In the genomic region with DNA sequence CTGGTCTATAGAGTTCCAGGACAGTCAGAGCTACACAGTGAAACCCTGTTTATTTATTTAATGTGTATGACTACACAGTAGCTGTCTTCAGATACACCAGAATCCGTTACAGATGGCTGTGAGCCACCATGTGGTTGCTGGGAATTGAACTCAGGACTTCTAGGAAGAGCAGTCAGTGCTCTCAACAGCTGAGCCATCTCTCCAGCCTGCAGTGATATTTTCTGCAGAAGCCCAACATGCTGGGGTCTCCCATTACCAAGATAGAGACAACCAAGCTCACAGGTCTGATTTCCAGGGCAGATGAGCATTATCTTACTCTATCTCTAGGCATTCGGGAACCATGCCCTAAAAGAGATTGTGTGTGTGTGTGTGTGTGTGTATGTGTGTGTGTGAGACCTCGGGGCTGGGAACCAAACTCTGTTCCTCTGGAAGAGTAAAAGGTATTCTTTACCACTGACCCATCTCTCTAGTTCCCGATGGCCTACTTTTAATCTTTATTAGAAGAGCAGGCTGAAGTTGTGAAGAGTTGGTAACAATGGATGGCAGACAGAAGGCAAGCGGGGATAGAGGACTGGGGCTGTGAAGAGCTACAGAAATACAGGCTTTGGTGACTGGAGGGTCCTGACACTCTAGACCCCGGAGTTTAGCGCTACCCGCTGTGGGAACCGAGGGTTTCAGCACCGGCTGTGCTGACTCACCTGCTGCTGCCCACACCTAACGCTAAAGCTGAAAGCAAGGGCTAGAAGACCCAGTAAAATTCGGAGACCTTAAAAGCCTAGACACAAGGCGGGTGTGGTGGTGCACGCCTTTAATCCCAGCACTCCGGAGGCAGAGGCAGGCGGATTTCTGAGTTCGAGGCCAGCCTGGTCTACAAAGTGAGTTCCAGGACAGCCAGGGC, we compare ENCODE assay signal across 8 mouse cellular contexts. TPM values are rescaled to one million over a fixed set of nuclear protein-coding genes. Genes with fewer than 3 reads are reported as not detected.
DNase-seq lines count a peak whose midpoint lies in the region; ATAC-seq lines count a peak whose summit lies in the region.

No protein-coding gene starts in this region.

- peaks cover 37% of the 10 kb centered on the region for H3K4me1 ChIP-seq in heart, embryonic 12.5 days (replicated peaks)
- peaks cover 20% of the 10 kb centered on the region for H3K4me1 ChIP-seq in embryonic facial prominence, embryonic 14.5 days (ENCODE audit: control insufficient read depth, insufficient read depth, low read length)
- peaks cover 32% of the 10 kb centered on the region for H3K4me1 ChIP-seq in kidney, embryonic 16.5 days (ENCODE audit: insufficient read depth, low read length)
- peaks cover 24% of the 10 kb centered on the region for H3K4me1 ChIP-seq in neural tube, embryonic 12.5 days

- H3K4me2 ChIP-seq in heart, embryonic 12.5 days: peak overlapping the region; percentile 90
- peak overlapping the region; percentile 49 for H3K4me2 ChIP-seq in embryonic facial prominence, embryonic 14.5 days (ENCODE audit: low read depth, low read length)
- H3K4me2 ChIP-seq in kidney, embryonic 16.5 days (replicated peaks; ENCODE audit: low read depth, low read length): peak overlapping the region; percentile 44
- H3K4me2 ChIP-seq in neural tube, embryonic 12.5 days (replicated peaks): peak overlapping the region; percentile 86

- H3K36me3 ChIP-seq in heart, embryonic 12.5 days: peaks cover 17% of the 10 kb centered on the region
- H3K36me3 ChIP-seq in embryonic facial prominence, embryonic 14.5 days (ENCODE audit: control insufficient read depth, insufficient read depth, low read length): peaks cover 27% of the 10 kb centered on the region
- H3K36me3 ChIP-seq in kidney, embryonic 16.5 days (ENCODE audit: insufficient read depth, low read length): peaks cover 12% of the 10 kb centered on the region; the same call in 1 of the 2 replicates
- H3K36me3 ChIP-seq in neural tube, embryonic 12.5 days: peaks cover 10% of the 10 kb centered on the region; the same call in 1 of the 2 replicates

- ATAC-seq in heart, embryonic 12.5 days (ENCODE audit: insufficient number of reproducible peaks, low FRiP score): no peak
- ATAC-seq in embryonic facial prominence, embryonic 14.5 days (ENCODE audit: low read depth): no peak
- no peak for ATAC-seq in kidney, embryonic 16.5 days (ENCODE audit: low FRiP score, low TSS enrichment)
- ATAC-seq in neural tube, embryonic 12.5 days (ENCODE audit: low FRiP score, low read depth): no peak

- DNase-seq in heart, adult 9 months (ENCODE audit: low spot score in 2 of 2): no peak
- peak; percentile 28 for DNase-seq in ES-CJ7 (ENCODE audit: low read depth, low spot score)
- no peak for DNase-seq in embryonic facial prominence, embryonic 14.5 days (ENCODE audit: low spot score)
- DNase-seq in adrenal gland, postnatal 25 days: no peak
- no peak for DNase-seq in gastrocnemius, postnatal 4 days (ENCODE audit: low spot score in 2 of 2)

- H3K27me3 ChIP-seq in heart, embryonic 12.5 days (replicated peaks): no peaks in the 10 kb centered on the region
- H3K27me3 ChIP-seq in embryonic facial prominence, embryonic 14.5 days (replicated peaks; ENCODE audit: control insufficient read depth, insufficient read depth, low read length): no peaks in the 10 kb centered on the region
- no peaks in the 10 kb centered on the region for H3K27me3 ChIP-seq in kidney, embryonic 16.5 days (ENCODE audit: insufficient read depth, low read length)
- H3K27me3 ChIP-seq in neural tube, embryonic 12.5 days (replicated peaks): no peaks in the 10 kb centered on the region

- peak overlapping the region; percentile 57 for H3K27ac ChIP-seq in heart, embryonic 12.5 days (ENCODE audit: poor library complexity, severe bottlenecking)
- H3K27ac ChIP-seq in embryonic facial prominence, embryonic 14.5 days (replicated peaks; ENCODE audit: low read depth, low read length): peak overlapping the region; percentile 88
- peak overlapping the region; percentile 92 for H3K27ac ChIP-seq in kidney, embryonic 16.5 days (ENCODE audit: low read length)
- H3K27ac ChIP-seq in neural tube, embryonic 12.5 days: no peak overlapping the region; the same call in 1 of the 2 replicates

- peak overlapping the region; percentile 65 for H3K4me3 ChIP-seq in heart, embryonic 12.5 days
- peak overlapping the region; percentile 52 for H3K4me3 ChIP-seq in embryonic facial prominence, embryonic 14.5 days (ENCODE audit: low read depth, low read length)
- peak overlapping the region; percentile 63 for H3K4me3 ChIP-seq in kidney, embryonic 16.5 days (ENCODE audit: low read length)
- 0 out of 2 replicates have a peak overlapping the region, but pooled peaks have one; percentile 13 for H3K4me3 ChIP-seq in neural tube, embryonic 12.5 days

- H3K9me3 ChIP-seq in heart, embryonic 12.5 days (replicated peaks): no peaks in the 10 kb centered on the region
- H3K9me3 ChIP-seq in embryonic facial prominence, embryonic 14.5 days (ENCODE audit: control insufficient read depth, low read length): no peaks in the 10 kb centered on the region
- H3K9me3 ChIP-seq in kidney, embryonic 16.5 days (ENCODE audit: low read length): no peaks in the 10 kb centered on the region
- no peaks in the 10 kb centered on the region for H3K9me3 ChIP-seq in neural tube, embryonic 12.5 days

- 32% methylated on average over 17 of the region's 17 CpGs for WGBS in heart, embryonic 12.5 days
- 44% methylated on average over 15 of the region's 17 CpGs for WGBS in embryonic facial prominence, embryonic 14.5 days
- 41% methylated on average over 17 of the region's 17 CpGs for WGBS in kidney, embryonic 16.5 days
- 43% methylated on average over 17 of the region's 17 CpGs for WGBS in neural tube, embryonic 12.5 days

- H3K9ac ChIP-seq in heart, embryonic 12.5 days: peak overlapping the region; percentile 57; the same call in 1 of the 2 replicates
- H3K9ac ChIP-seq in embryonic facial prominence, embryonic 14.5 days (ENCODE audit: low read depth, low read length): 0 out of 2 replicates have a peak overlapping the region, but pooled peaks have one; percentile 26
- H3K9ac ChIP-seq in kidney, embryonic 16.5 days (replicated peaks; ENCODE audit: low read length): peak overlapping the region; percentile 53
- peak overlapping the region; percentile 30; the same call in 1 of the 2 replicates for H3K9ac ChIP-seq in neural tube, embryonic 12.5 days

RNA-seq across cellular contexts. Expression of gene Brat1, which starts 1.1 kb away (rescaled TPM):
- polyA plus RNA-seq in heart, embryonic 12.5 days (2016; fragmentation: Nextera tagmentation; extraction: Ambion mirVana): 14.6 and 15.5 TPM in 2 replicates
- polyA plus RNA-seq in embryonic facial prominence, embryonic 14.5 days (2014; fragmentation: Nextera tagmentation; extraction: Ambion mirVana): 17.8 and 21.7 TPM in 2 replicates
- 28.2 and 30.9 TPM in 2 replicates for polyA plus RNA-seq in kidney, embryonic 16.5 days (2015; fragmentation: Nextera tagmentation; extraction: Ambion mirVana)
- 25.2 TPM in 2 replicates for polyA plus RNA-seq in neural tube, embryonic 12.5 days (2016; fragmentation: Nextera tagmentation; extraction: Ambion mirVana)
- total RNA-seq in adrenal gland, postnatal 25 days (2021): 24.7 and 29.4 TPM in 2 replicates
- total RNA-seq in gastrocnemius, postnatal 4 days (2021): 10 to 100 TPM; 13.9 to 14.2 TPM

RNA-seq across cellular contexts. Expression of gene Iqce, which starts 1.6 kb away (rescaled TPM):
- polyA plus RNA-seq in heart, embryonic 12.5 days (2016; fragmentation: Nextera tagmentation; extraction: Ambion mirVana): 12.4 and 15.7 TPM in 2 replicates
- 17.2 and 25.1 TPM in 2 replicates for polyA plus RNA-seq in embryonic facial prominence, embryonic 14.5 days (2014; fragmentation: Nextera tagmentation; extraction: Ambion mirVana)
- 26.0 and 30.7 TPM in 2 replicates for polyA plus RNA-seq in kidney, embryonic 16.5 days (2015; fragmentation: Nextera tagmentation; extraction: Ambion mirVana)
- polyA plus RNA-seq in neural tube, embryonic 12.5 days (2016; fragmentation: Nextera tagmentation; extraction: Ambion mirVana): 20.6 and 29.5 TPM in 2 replicates
- total RNA-seq in adrenal gland, postnatal 25 days (2021): 21.9 and 36.2 TPM in 2 replicates
- total RNA-seq in gastrocnemius, postnatal 4 days (2021): 10 to 100 TPM; 14.5 to 15.0 TPM

RNA-seq across cellular contexts. Expression of gene Amz1, which starts 20.2 kb away (rescaled TPM):
- polyA plus RNA-seq in heart, embryonic 12.5 days (2016; fragmentation: Nextera tagmentation; extraction: Ambion mirVana): 0.40 and 0.59 TPM in 2 replicates
- polyA plus RNA-seq in embryonic facial prominence, embryonic 14.5 days (2014; fragmentation: Nextera tagmentation; extraction: Ambion mirVana): 0.54 and 0.87 TPM in 2 replicates
- 1.6 and 2.4 TPM in 2 replicates for polyA plus RNA-seq in kidney, embryonic 16.5 days (2015; fragmentation: Nextera tagmentation; extraction: Ambion mirVana)
- polyA plus RNA-seq in neural tube, embryonic 12.5 days (2016; fragmentation: Nextera tagmentation; extraction: Ambion mirVana): 0.91 and 1.5 TPM in 2 replicates
- total RNA-seq in adrenal gland, postnatal 25 days (2021): 0.29 and 1.0 TPM in 2 replicates
- total RNA-seq in gastrocnemius, postnatal 4 days (2021): under 1 TPM; 0.39 to 0.62 TPM

RNA-seq across cellular contexts. Expression of gene Ttyh3, which starts 54.9 kb away (rescaled TPM):
- polyA plus RNA-seq in heart, embryonic 12.5 days (2016; fragmentation: Nextera tagmentation; extraction: Ambion mirVana): 36.3 and 38.0 TPM in 2 replicates
- polyA plus RNA-seq in embryonic facial prominence, embryonic 14.5 days (2014; fragmentation: Nextera tagmentation; extraction: Ambion mirVana): 47.5 and 50.5 TPM in 2 replicates
- polyA plus RNA-seq in kidney, embryonic 16.5 days (2015; fragmentation: Nextera tagmentation; extraction: Ambion mirVana): 28.4 and 31.3 TPM in 2 replicates
- 79.6 and 83.3 TPM in 2 replicates for polyA plus RNA-seq in neural tube, embryonic 12.5 days (2016; fragmentation: Nextera tagmentation; extraction: Ambion mirVana)
- total RNA-seq in adrenal gland, postnatal 25 days (2021): 121 and 195 TPM in 2 replicates
- 10 to 100 TPM; 66.9 to 68.8 TPM for total RNA-seq in gastrocnemius, postnatal 4 days (2021)

Comparison
In these comparisons a context has a peak if more than half of its experiments do, and no peak if none do; other contexts are left out.
1. H3K4me3 ChIP-seq: peak in every context shown above with its lines; median percentile 65 in heart, embryonic 12.5 days; 63 in kidney, embryonic 16.5 days; 52 in embryonic facial prominence, embryonic 14.5 days; 13 in neural tube, embryonic 12.5 days.